Mouse (Mus musculus) embryonic facial prominence, embryonic 14.5 days (tissue): ENCODE measurements at regions not wholly inside any gene's neighbourhood (a gene's known extent, or its start where the extent isn't known, plus 50 kb on each side); places are given as distances from the start of the nearest gene placed in this dataset.

Experiments
- ATAC-seq: fragments of 200-750 bp; cut with Nextera tagmentation; 2 replicates; pipeline ENCODE4 v1.8.0; 2017; ENCODE audit warnings: low read depth, moderate number of reproducible peaks, moderate TSS enrichment
- DNase-seq: peaks from one replicate; pipeline ENCODE4 v3.0.0-alpha.2; 2015; ENCODE audit warnings: low spot score
- H3K27ac ChIP-seq: fragments of 300-500 bp; sonication (generic); replicated peaks from 2 replicates; pipeline ENCODE4 v1.5.1; 2014; ENCODE audit warnings: low read depth, mild to moderate bottlenecking, low read length, moderate library complexity
- H3K27me3 ChIP-seq: fragments of 300-500 bp; sonication (generic); replicated peaks from 2 replicates; pipeline ENCODE4 v1.6.1; 2014; ENCODE audit warnings: low read length; ENCODE audit not compliant: control insufficient read depth, insufficient read depth
- H3K36me3 ChIP-seq: fragments of 300-500 bp; sonication (generic); 2 replicates; pipeline ENCODE4 v1.6.1; 2014; ENCODE audit warnings: low read length, mixed read lengths; ENCODE audit not compliant: control insufficient read depth, insufficient read depth
- H3K4me1 ChIP-seq: fragments of 300-500 bp; sonication (generic); 2 replicates; pipeline ENCODE4 v1.6.1; 2014; ENCODE audit warnings: antibody characterized with exemption, low read length; ENCODE audit not compliant: control insufficient read depth, insufficient read depth
- H3K4me2 ChIP-seq: fragments of 300-500 bp; sonication (generic); 2 replicates; pipeline ENCODE4 v1.6.1; 2014; ENCODE audit warnings: low read depth, mild to moderate bottlenecking, low read length, moderate library complexity, mixed read lengths
- H3K4me3 ChIP-seq: fragments of 300-500 bp; sonication (generic); 2 replicates; pipeline ENCODE4 v1.5.1; 2014; ENCODE audit warnings: low read depth, mild to moderate bottlenecking, low read length
- H3K9ac ChIP-seq: fragments of 300-500 bp; sonication (generic); 2 replicates; pipeline ENCODE4 v1.6.1; 2014; ENCODE audit warnings: low read depth, mild to moderate bottlenecking, low read length, moderate library complexity, mixed read lengths
- H3K9me3 ChIP-seq: fragments of 300-500 bp; sonication (generic); 2 replicates; pipeline ENCODE4 v1.6.1; 2016; ENCODE audit warnings: low read length; ENCODE audit not compliant: control insufficient read depth
- WGBS: fragments of 180-500 bp; shearing (Covaris S2); extraction: QIAGEN DNeasy Blood & Tissue Kit; methylation state at CpG from one replicate; pipeline ENCODE4 v1.1.7; 2014; 5-methylcytosine and 5-hydroxymethylcytosine counted together

GRCm38 (mm10) chr12:96615850-96616249 is 923.8 kb downstream of the Flrt2 start:
- H3K27me3 ChIP-seq, result no peaks in the 10 kb centered on the region
- no peak overlapping the region for H3K9ac ChIP-seq
- no peaks in the 10 kb centered on the region for H3K9me3 ChIP-seq
- H3K4me3 ChIP-seq, result no peak overlapping the region
- H3K4me2 ChIP-seq, result no peak overlapping the region
- DNase-seq (no peak), ATAC-seq (no peak)
- H3K4me1 ChIP-seq, result no peaks in the 10 kb centered on the region
- no peaks in the 10 kb centered on the region for H3K36me3 ChIP-seq
- 81% methylated on average over 4 of the region's 4 CpGs for WGBS
- H3K27ac ChIP-seq, result no peak overlapping the region

GRCm38 (mm10) chr12:96617226-96617625 is 925.2 kb downstream of the Flrt2 start:
- Histone ChIP-seq H3K4me3 (no peak overlapping the region), H3K36me3 (no peaks in the 10 kb centered on the region), H3K4me2 (no peak overlapping the region), H3K9ac (no peak overlapping the region), H3K9me3 (no peaks in the 10 kb centered on the region), H3K27me3 (no peaks in the 10 kb centered on the region), H3K27ac (no peak overlapping the region), H3K4me1 (no peaks in the 10 kb centered on the region)
- DNase-seq (no peak), ATAC-seq (no peak)
- WGBS, result 94% methylated on average over 2 of the region's 2 CpGs
